Mouse (Mus musculus): ENCODE data around the gene Tmem14c. TPM values are rescaled to one million over a fixed set of nuclear protein-coding genes. Genes with fewer than 3 reads are reported as not detected.

Gene Tmem14c
- 126 and 138 TPM in 2 replicates for polyA plus RNA-seq (2012; rRNA removed)

DNA sequence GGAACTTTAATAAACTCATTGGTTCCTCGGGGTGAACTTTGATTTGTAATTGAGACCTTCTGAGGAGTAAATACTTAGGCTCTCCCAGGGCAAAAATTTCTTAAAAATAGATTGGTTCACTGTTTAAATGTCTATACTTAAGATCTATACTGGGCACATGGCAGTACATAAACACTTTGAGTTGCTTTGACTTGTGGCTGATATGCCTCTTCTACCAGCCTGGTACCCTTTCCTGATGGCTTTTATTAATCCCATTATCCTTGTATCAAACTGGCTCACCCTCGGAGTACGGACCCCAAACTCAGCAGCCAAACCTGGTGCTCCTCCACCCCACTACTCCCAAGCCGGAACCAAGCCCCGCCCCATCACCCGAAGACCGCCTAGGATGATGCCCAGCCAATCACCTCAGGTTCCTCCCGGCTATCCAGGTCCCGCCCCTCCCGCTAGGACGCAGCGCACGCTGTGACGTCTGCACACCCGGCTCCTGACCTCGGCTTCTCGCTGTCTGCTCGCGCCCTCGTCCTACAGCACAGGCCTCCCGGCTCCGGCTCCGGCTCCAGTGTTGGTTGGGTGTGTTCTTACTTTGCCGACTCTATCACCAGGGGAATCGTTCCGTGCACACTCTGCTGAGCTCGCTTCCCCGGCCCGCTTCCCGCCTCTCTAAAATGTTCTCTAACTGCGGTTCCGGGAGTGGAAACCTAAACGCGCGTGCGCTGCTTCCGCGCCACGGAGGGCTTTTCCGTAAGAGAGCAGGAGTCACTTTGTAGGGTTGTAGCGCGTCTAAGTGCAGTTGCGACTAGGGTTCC lies at the start of gene Tmem14c:
Gene Tmem14c (plus strand): TSS at position 464 of the 806 bp plus-strand sequence.
- H3K27me3 ChIP-seq (ENCODE audit: control insufficient read depth, insufficient read depth, low read length), result no peaks in the 10 kb centered on the region
- peak within 1 kb of the TSS; percentile 65 for H3K27ac ChIP-seq (ENCODE audit: control insufficient read depth, insufficient read depth, low read length)
- H3K4me1 ChIP-seq (replicated peaks; ENCODE audit: control insufficient read depth, insufficient read depth, low read length), result peaks cover 9% of the 10 kb centered on the region
- WGBS, result 1% methylated on average over 43 of the region's 43 CpGs
- peaks cover 20% of the 10 kb centered on the region for H3K36me3 ChIP-seq (ENCODE audit: control insufficient read depth, insufficient read depth, low read length)
- peak within 1 kb of the TSS; percentile 74 for H3K4me3 ChIP-seq (ENCODE audit: control insufficient read depth, insufficient read depth, low read length)
- TF ChIP-seq POLR2A (IDR thresholded peaks at IDR 0.05; ENCODE audit: control insufficient read depth, extremely low read depth, insufficient read depth, low read length, poor library complexity) (no peak), CTCF (IDR thresholded peaks at IDR 0.05; ENCODE audit: borderline replicate concordance, control insufficient read depth, extremely low read depth, insufficient read depth, low read length, poor library complexity) (peak; percentile 51; the same call in 1 of the 2 replicates)
- DNase-seq, result peak; percentile 96

DNA sequence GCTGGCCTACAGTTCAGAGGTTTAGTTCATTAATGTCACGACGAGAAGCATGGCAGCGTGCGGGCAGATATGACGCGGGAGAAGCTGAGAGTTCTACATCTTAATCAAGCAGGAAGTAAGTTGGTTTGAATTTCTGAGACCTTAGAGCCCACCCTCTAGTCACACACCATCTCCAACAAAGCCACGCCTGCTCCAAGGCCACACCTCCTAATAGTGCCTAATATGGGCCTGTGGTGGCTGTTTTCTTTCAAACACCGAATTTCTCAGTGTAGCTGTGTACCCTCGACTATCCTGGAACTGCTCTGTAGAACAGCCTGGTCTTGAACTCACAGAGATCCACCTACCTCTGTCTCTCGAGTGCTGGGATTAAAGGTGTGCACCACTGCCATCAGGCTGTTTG lies 48.5 kb upstream of the Tmem14c start:
- Histone ChIP-seq H3K27ac (ENCODE audit: control insufficient read depth, insufficient read depth, low read length) (no peak overlapping the region), H3K36me3 (ENCODE audit: control insufficient read depth, insufficient read depth, low read length) (no peaks in the 10 kb centered on the region), H3K4me3 (ENCODE audit: control insufficient read depth, insufficient read depth, low read length) (no peak overlapping the region), H3K4me1 (replicated peaks; ENCODE audit: control insufficient read depth, insufficient read depth, low read length) (peaks cover 21% of the 10 kb centered on the region), H3K27me3 (ENCODE audit: control insufficient read depth, insufficient read depth, low read length) (no peaks in the 10 kb centered on the region)
- WGBS, result 91% methylated on average over 10 of the region's 10 CpGs
- no peak for DNase-seq
- no peak for TF ChIP-seq POLR2A (IDR thresholded peaks at IDR 0.05; ENCODE audit: control insufficient read depth, extremely low read depth, insufficient read depth, low read length, poor library complexity)
- no peak for TF ChIP-seq CTCF (IDR thresholded peaks at IDR 0.05; ENCODE audit: borderline replicate concordance, control insufficient read depth, extremely low read depth, insufficient read depth, low read length, poor library complexity)

DNA sequence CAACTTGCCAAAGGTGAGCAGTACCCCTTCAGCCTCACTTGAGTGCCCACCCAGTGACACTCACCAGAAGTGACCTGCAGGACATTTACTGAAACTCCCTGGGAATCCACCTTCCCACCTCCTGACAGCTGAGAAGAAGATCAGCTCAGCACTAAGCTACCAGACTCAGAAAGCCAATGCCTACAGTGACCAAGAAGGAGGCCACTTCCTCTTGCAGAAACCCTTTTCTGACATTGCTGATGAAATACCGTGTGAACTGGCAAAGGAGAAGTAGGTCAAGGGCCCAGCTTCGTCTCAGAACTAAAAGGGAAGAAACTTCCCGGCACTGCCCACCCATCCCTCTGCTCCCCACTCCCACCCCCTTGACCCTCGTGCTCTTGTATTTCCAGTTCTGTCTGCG lies 47.5 kb upstream of the Tmem14c start:
- DNase-seq, result no peak

DNA sequence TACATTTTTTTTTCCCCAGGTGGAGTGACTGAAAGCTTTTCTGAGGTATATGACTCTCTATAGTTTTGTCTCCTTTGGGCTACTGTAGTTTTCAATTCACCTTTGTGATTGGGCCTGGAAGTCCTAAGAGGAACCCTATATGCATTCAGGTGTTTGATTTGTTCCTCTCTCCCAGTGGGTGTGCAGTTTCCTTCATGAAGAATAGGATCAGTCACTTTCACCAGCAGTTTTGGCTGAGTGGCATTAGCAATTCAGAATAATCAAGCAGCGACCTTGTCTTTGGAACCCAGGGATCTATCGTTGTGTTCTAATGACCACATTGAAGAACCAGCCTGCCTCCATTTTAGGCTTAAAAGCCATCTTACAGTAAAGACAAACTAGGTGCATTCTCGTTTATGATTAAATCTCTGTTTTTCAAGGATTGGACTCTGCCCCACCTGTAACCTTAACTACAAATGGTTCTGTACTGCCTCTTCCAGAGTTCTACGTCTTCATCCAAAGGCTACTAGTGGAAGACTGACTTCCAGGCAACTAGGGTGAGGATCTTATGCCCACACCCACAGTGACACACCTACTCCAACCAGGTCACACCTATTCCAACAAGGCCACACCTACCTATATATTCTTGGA lies 46.2 kb upstream of the Tmem14c start:
- DNase-seq, result no peak
- 95% methylated on average over 4 of the region's 4 CpGs for WGBS
- H3K27me3 ChIP-seq (ENCODE audit: control insufficient read depth, insufficient read depth, low read length), result no peaks in the 10 kb centered on the region
- H3K36me3 ChIP-seq (ENCODE audit: control insufficient read depth, insufficient read depth, low read length), result no peaks in the 10 kb centered on the region
- peaks cover 27% of the 10 kb centered on the region for H3K4me1 ChIP-seq (replicated peaks; ENCODE audit: control insufficient read depth, insufficient read depth, low read length)
- H3K27ac ChIP-seq (ENCODE audit: control insufficient read depth, insufficient read depth, low read length), result no peak overlapping the region; the same call in 1 of the 2 replicates
- TF ChIP-seq POLR2A (IDR thresholded peaks at IDR 0.05; ENCODE audit: control insufficient read depth, extremely low read depth, insufficient read depth, low read length, poor library complexity) (no peak), CTCF (IDR thresholded peaks at IDR 0.05; ENCODE audit: borderline replicate concordance, control insufficient read depth, extremely low read depth, insufficient read depth, low read length, poor library complexity) (no peak)
- H3K4me3 ChIP-seq (ENCODE audit: control insufficient read depth, insufficient read depth, low read length), result no peak overlapping the region

More for the DNA sequence above, 47.5 kb upstream of the Tmem14c start:
- peak overlapping the region; percentile 70 for H3K27ac ChIP-seq (ENCODE audit: control insufficient read depth, insufficient read depth, low read length)
- no peaks in the 10 kb centered on the region for H3K36me3 ChIP-seq (ENCODE audit: control insufficient read depth, insufficient read depth, low read length)
- TF ChIP-seq POLR2A (IDR thresholded peaks at IDR 0.05; ENCODE audit: control insufficient read depth, extremely low read depth, insufficient read depth, low read length, poor library complexity), result no peak
- no peak for TF ChIP-seq CTCF (IDR thresholded peaks at IDR 0.05; ENCODE audit: borderline replicate concordance, control insufficient read depth, extremely low read depth, insufficient read depth, low read length, poor library complexity)
- no peak overlapping the region for H3K4me3 ChIP-seq (ENCODE audit: control insufficient read depth, insufficient read depth, low read length)
- H3K4me1 ChIP-seq (replicated peaks; ENCODE audit: control insufficient read depth, insufficient read depth, low read length), result peaks cover 27% of the 10 kb centered on the region
- no peaks in the 10 kb centered on the region for H3K27me3 ChIP-seq (ENCODE audit: control insufficient read depth, insufficient read depth, low read length)
- 22% methylated on average over 5 of the region's 5 CpGs for WGBS

DNA sequence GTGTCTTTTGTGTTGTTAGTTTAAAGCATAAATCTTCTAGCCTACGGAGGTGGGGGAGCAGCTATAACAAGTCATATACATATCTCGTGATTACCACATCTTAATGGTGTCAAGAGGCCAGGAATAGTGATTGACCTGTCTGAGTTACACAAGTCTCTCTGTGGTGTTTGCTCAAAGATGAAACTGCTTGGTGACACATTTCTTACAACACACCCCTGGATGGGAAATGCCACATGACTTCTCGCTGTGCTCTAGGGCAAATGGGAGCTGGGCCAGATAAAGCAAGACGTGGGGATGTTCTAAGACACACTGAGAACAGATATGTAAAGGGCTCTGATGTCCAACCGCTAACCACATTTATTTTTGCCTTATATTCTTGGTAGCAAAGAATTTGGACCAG lies 44.8 kb upstream of the Tmem14c start:
- TF ChIP-seq CTCF (IDR thresholded peaks at IDR 0.05; ENCODE audit: borderline replicate concordance, control insufficient read depth, extremely low read depth, insufficient read depth, low read length, poor library complexity), result no peak
- no peak for TF ChIP-seq POLR2A (IDR thresholded peaks at IDR 0.05; ENCODE audit: control insufficient read depth, extremely low read depth, insufficient read depth, low read length, poor library complexity)
- Histone ChIP-seq H3K27me3 (ENCODE audit: control insufficient read depth, insufficient read depth, low read length) (no peaks in the 10 kb centered on the region), H3K4me3 (ENCODE audit: control insufficient read depth, insufficient read depth, low read length) (no peak overlapping the region), H3K36me3 (ENCODE audit: control insufficient read depth, insufficient read depth, low read length) (no peaks in the 10 kb centered on the region), H3K4me1 (replicated peaks; ENCODE audit: control insufficient read depth, insufficient read depth, low read length) (peaks cover 27% of the 10 kb centered on the region), H3K27ac (ENCODE audit: control insufficient read depth, insufficient read depth, low read length) (peak overlapping the region; percentile 8; the same call in 1 of the 2 replicates)
- no peak for DNase-seq
- WGBS, result 90% methylated on average over 5 of the region's 5 CpGs

DNA sequence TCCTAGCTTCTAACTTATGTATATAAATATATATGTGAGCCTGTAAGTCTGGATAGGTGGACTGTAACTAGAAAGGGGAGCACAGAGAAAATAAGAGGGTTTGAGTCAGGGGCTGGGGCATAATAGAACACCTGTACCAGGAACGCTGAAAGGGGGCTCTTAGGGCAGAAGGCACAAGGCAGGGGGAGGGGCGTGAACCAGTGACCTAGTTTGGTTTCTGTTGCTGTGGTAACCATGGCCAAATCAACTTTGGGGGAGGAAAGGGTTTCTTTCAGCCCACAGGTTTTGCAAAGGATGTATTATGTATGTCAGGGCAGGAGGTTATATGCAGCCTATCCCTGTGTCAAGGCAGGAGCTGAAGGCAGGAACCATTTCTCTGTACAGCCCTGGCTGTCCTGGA lies 44.3 kb upstream of the Tmem14c start:
- Histone ChIP-seq H3K4me1 (replicated peaks; ENCODE audit: control insufficient read depth, insufficient read depth, low read length) (peaks cover 27% of the 10 kb centered on the region), H3K36me3 (ENCODE audit: control insufficient read depth, insufficient read depth, low read length) (no peaks in the 10 kb centered on the region), H3K27ac (ENCODE audit: control insufficient read depth, insufficient read depth, low read length) (peak overlapping the region; percentile 95), H3K27me3 (ENCODE audit: control insufficient read depth, insufficient read depth, low read length) (no peaks in the 10 kb centered on the region), H3K4me3 (ENCODE audit: control insufficient read depth, insufficient read depth, low read length) (no peak overlapping the region)
- 52% methylated on average over 2 of the region's 2 CpGs for WGBS
- TF ChIP-seq POLR2A (IDR thresholded peaks at IDR 0.05; ENCODE audit: control insufficient read depth, extremely low read depth, insufficient read depth, low read length, poor library complexity) (no peak), CTCF (IDR thresholded peaks at IDR 0.05; ENCODE audit: borderline replicate concordance, control insufficient read depth, extremely low read depth, insufficient read depth, low read length, poor library complexity) (no peak)
- DNase-seq, result peak; percentile 79
